Mouse (Mus musculus) brain, embryonic 14.5 days (tissue): ENCODE measurements at regions not wholly inside any gene's neighbourhood (a gene's known extent, or its start where the extent isn't known, plus 50 kb on each side); places are given as distances from the start of the nearest gene placed in this dataset.

Experiments used
- CTCF ChIP-seq: fragments of 200-500 bp; IDR thresholded peaks from 2 replicates; pipeline ENCODE4 v1.5.1; 2012; ENCODE audit warnings: inconsistent platforms, mild to moderate bottlenecking, moderate library complexity, borderline replicate concordance; ENCODE audit not compliant: insufficient read depth, insufficient read length; ENCODE audit errors: extremely low read depth
- POLR2A ChIP-seq: fragments of 200-500 bp; IDR thresholded peaks from 2 replicates; pipeline ENCODE4 v1.6.1; 2012; ENCODE audit warnings: mild to moderate bottlenecking, inconsistent platforms, borderline replicate concordance; ENCODE audit not compliant: poor library complexity, insufficient read depth, insufficient read length, severe bottlenecking; ENCODE audit errors: extremely low read depth

GRCm38 (mm10) chr3:143835611-143836240 lies 369.3 kb downstream of the Lmo4 start:
- TF ChIP-seq CTCF, result no peak
- TF ChIP-seq POLR2A, result no peak
